Mouse (Mus musculus) mammary gland, adult 2 months (tissue): ENCODE data around the gene Arhgap1. TPM values are rescaled to one million over a fixed set of nuclear protein-coding genes. Genes with fewer than 3 reads are reported as not detected.

Source experiments
- polyA plus RNA-seq: library from polyadenylated mRNA; depleted of rRNA; stranded (reverse); fragments of >200 nt; gene quantifications from 2 replicates; pipeline ENCODE4 v1.2.3, GENCODE M21; 2012; ENCODE audit warnings: low replicate concordance; rRNA removed

Arhgap1 gene
- 108 and 123 TPM in 2 replicates for polyA plus RNA-seq

GRCm38 (mm10) chr2:91649553-91650359, at the start of gene Arhgap1, which contains the start of gene Zfp408:
Gene Arhgap1 (plus strand): TSS chr2:91649860.
Gene Zfp408 (minus strand): TSS chr2:91649791.

DNA sequence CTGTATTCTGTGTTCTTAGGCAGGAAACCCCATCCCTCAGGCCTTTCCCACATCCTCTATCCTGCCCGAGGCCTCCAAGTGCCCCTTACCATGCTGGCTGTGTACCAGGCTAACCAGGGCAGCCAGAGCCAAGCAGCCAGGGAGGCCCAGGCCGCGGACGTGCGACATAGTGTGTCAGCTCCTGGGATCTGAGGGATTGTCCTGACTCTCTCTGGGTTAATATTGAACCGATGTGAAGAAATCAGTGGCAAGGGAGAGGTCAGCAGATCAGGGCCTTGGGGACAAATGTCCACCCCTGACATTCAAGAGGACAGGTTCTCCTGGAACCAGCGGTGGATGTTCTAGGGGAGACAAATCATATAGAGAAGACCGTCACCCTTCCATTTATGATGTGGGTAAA, 13.4 kb upstream of the Arhgap1 start, which contains the start of gene F2:
Gene F2 (minus strand): TSS at position 186 of the 400 bp plus-strand sequence.

GRCm38 (mm10) chr2:91710272-91711234, 60.9 kb downstream of the Arhgap1 start, which contains the start of the genes Atg13 and Harbi1:
Gene Atg13 (minus strand): TSS chr2:91710576.
Gene Harbi1 (plus strand): TSS chr2:91710852.

Other genes with a start within 250 kb of the Arhgap1 start
- 9.0 and 19.7 TPM in 2 replicates for gene 1110051M20Rik, start 205.2 kb upstream of the Arhgap1 start, polyA plus RNA-seq
- 2.4 and 5.1 TPM in 2 replicates for gene Lrp4, start 192.3 kb upstream of the Arhgap1 start, polyA plus RNA-seq
- gene Ckap5, start 123.1 kb upstream of the Arhgap1 start, polyA plus RNA-seq = 3.2 and 8.1 TPM in 2 replicates
- 0.22 and 5.5 TPM in 2 replicates for gene F2, start 13.4 kb upstream of the Arhgap1 start, polyA plus RNA-seq
- gene Zfp408, start 69 bp upstream of the Arhgap1 start, polyA plus RNA-seq = 14.8 and 23.3 TPM in 2 replicates
- gene Atg13, start 60.7 kb downstream of the Arhgap1 start, polyA plus RNA-seq = 28.3 and 43.6 TPM in 2 replicates
- gene Harbi1, start 61.0 kb downstream of the Arhgap1 start, polyA plus RNA-seq = 1.9 and 3.8 TPM in 2 replicates
- gene Ambra1, start 80.3 kb downstream of the Arhgap1 start, polyA plus RNA-seq = 21.8 and 21.9 TPM in 2 replicates